Mouse (Mus musculus) left cerebral cortex, adult 2 months (tissue): ENCODE results near the gene Rhox2c. TPM values are rescaled to one million over a fixed set of nuclear protein-coding genes. Genes with fewer than 3 reads are reported as not detected.
"Not testable (repeated sequence)": the region's sequence is repeated elsewhere in the genome, so short reads cannot be mapped to it uniquely, and the experiment has no call there.

Source experiments
- DNase-seq, 2 experiments: peaks; one replicate each; pipeline ENCODE4 v3.0.0; 2021 to 2022; ENCODE audit warnings: low spot score in 2 of 2, mixed read lengths in 1 of 2; ENCODE audit errors: extremely low spot score in 1 of 2
- H3K27ac ChIP-seq: fragments of 200-600 bp; 2 replicates; pipeline ENCODE4 v1.8.1; 2022
- H3K4me3 ChIP-seq: fragments of 200-600 bp; 2 replicates; pipeline ENCODE4 v1.8.1; 2022
- intact Hi-C: fragments of 180-260 bp; cut with DNase I; formaldehyde crosslinking; loops from one replicate; pipeline ENCODE4 v1.15.1; 2025
- long read RNA-seq, 2 experiments: library from polyadenylated mRNA; stranded (forward); transcript quantifications; one replicate each; pipeline ENCODE4 v2.0.0; 2021; ENCODE audit warnings: borderline mapping rate in 2 of 2
- total RNA-seq, 2 experiments: library from RNA; stranded (reverse); gene quantifications; 2 replicates each; pipeline ENCODE4 v1.2.3; 2021

Gene Rhox2c
- not detected for total RNA-seq
- long read RNA-seq, experiment 1 = 0 reads
- long read RNA-seq, experiment 2 = 0 reads

GRCm38 (mm10) chrX:37453380-37453779 lies at the start of gene Rhox2c:
Gene Rhox2c, plus strand, starts transcription at chrX:37453680.
- intact Hi-C loops, H3K27ac ChIP-seq, H3K4me3 ChIP-seq, DNase-seq: not testable (repeated sequence)

GRCm38 (mm10) chrX:37411767-37412166 lies 41.7 kb upstream of the Rhox2c start, which contains the start of gene Rhox2b:
Gene Rhox2b, plus strand, starts transcription at chrX:37412067.
- intact Hi-C loops, H3K4me3 ChIP-seq, DNase-seq, H3K27ac ChIP-seq: not testable (repeated sequence)

DNA sequence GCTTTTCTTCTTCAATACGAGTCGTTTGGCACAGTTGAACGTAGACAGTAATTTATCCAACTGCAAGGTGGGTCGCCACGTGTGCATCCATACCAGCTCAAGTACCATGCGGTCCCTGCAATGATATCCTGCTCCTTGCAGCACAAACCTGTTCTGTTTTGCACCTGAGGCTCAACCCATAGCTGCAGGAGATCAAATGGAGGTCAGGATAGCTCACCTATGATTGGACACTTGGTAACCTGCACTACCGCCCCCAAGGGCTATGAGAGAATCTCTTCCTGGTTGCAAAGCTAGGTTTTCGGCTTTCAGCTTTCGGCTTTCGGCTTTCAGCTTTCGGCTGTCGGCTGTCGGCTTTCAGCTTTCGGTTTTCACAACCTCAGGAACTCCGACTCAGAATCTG lies 21.3 kb upstream of the Rhox2c start, which contains the start of gene Rhox4b:
Rhox4b (plus strand) TSS at position 301 of the 400 bp plus-strand sequence.
- DNase-seq, H3K4me3 ChIP-seq, H3K27ac ChIP-seq, intact Hi-C loops: not testable (repeated sequence)

GRCm38 (mm10) chrX:37458285-37458684 lies 4.8 kb downstream of the Rhox2c start, which contains the start of gene Rhox3c:
Gene Rhox3c, plus strand, starts transcription at chrX:37458585.
- DNase-seq, H3K27ac ChIP-seq, H3K4me3 ChIP-seq, intact Hi-C loops: not testable (repeated sequence)

DNA sequence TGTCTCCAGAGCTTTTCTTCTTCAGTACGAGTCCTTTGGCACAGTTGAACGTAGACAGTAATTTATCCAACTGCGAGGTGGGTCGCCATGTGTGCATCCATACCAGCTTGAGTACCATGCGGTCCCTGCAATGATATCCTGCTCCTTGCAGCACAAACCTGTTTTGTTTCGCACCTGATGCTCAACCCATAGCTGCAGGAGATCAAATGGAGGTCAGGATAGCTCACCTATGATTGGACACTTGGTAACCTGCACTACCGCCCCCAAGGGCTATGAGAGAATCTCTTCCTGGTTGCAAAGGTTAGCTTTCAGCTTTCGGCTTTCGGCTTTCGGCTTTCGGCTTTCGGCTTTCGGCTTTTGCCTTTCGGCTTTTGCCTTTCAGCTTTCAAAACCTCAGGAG lies 26.6 kb downstream of the Rhox2c start, which contains the start of gene Rhox4c:
Rhox4c (plus strand) TSS at position 301 of the 400 bp plus-strand sequence.
- H3K4me3 ChIP-seq, H3K27ac ChIP-seq, intact Hi-C loops, DNase-seq: not testable (repeated sequence)

GRCm38 (mm10) chrX:37514059-37514458 lies 60.6 kb downstream of the Rhox2c start, which contains the start of gene Rhox4d:
Gene Rhox4d, plus strand, starts transcription at chrX:37514359.
- intact Hi-C loops, DNase-seq, H3K4me3 ChIP-seq, H3K27ac ChIP-seq: not testable (repeated sequence)

Other genes starting within 250 kb of the Rhox2c start
- gene Gm9, start 242.6 kb upstream of the Rhox2c start, total RNA-seq = not detected
- not detected for gene Rhox1, start 231.4 kb upstream of the Rhox2c start, total RNA-seq
- gene Rhox2a, start 208.7 kb upstream of the Rhox2c start, total RNA-seq = not detected
- not detected for gene Rhox3a, start 203.8 kb upstream of the Rhox2c start, total RNA-seq
- not detected for gene Rhox4a, start 188.3 kb upstream of the Rhox2c start, total RNA-seq
- not detected for gene Rhox3a2, start 73.7 kb upstream of the Rhox2c start, total RNA-seq
- not detected for gene Rhox4a2, start 62.8 kb upstream of the Rhox2c start, total RNA-seq
- gene Rhox2b, start 41.6 kb upstream of the Rhox2c start, total RNA-seq = not detected
- not detected for gene Rhox4b, start 21.2 kb upstream of the Rhox2c start, total RNA-seq
- gene Rhox3c, start 4.9 kb downstream of the Rhox2c start, total RNA-seq = not detected
- gene Rhox4c, start 26.7 kb downstream of the Rhox2c start, total RNA-seq = not detected
- gene Rhox2d, start 39.7 kb downstream of the Rhox2c start, total RNA-seq = not detected
- gene Rhox4d, start 60.7 kb downstream of the Rhox2c start, total RNA-seq = not detected
- not detected for gene Rhox2e, start 76.8 kb downstream of the Rhox2c start, total RNA-seq
- not detected for gene Rhox3e, start 88.3 kb downstream of the Rhox2c start, total RNA-seq
- gene Rhox4e, start 103.7 kb downstream of the Rhox2c start, total RNA-seq = not detected
- not detected for gene Rhox2f, start 117.7 kb downstream of the Rhox2c start, total RNA-seq
- gene Rhox3f, start 127.3 kb downstream of the Rhox2c start, total RNA-seq = not detected
- not detected for gene Rhox4f, start 154.0 kb downstream of the Rhox2c start, total RNA-seq
- gene Rhox3g, start 174.9 kb downstream of the Rhox2c start, total RNA-seq = not detected
- gene Rhox2g, start 189.8 kb downstream of the Rhox2c start, total RNA-seq = not detected
- gene Rhox4g, start 197.6 kb downstream of the Rhox2c start, total RNA-seq = not detected
- gene Rhox3h, start 215.1 kb downstream of the Rhox2c start, total RNA-seq = not detected
- not detected for gene Rhox2h, start 219.6 kb downstream of the Rhox2c start, total RNA-seq